Mouse (Mus musculus): ENCODE data around the gene Vti1a. TPM values are rescaled to one million over a fixed set of nuclear protein-coding genes. Genes with fewer than 3 reads are reported as not detected.

The Vti1a gene
- polyA plus RNA-seq, 1 experiment, result 22.6 TPM

DNA sequence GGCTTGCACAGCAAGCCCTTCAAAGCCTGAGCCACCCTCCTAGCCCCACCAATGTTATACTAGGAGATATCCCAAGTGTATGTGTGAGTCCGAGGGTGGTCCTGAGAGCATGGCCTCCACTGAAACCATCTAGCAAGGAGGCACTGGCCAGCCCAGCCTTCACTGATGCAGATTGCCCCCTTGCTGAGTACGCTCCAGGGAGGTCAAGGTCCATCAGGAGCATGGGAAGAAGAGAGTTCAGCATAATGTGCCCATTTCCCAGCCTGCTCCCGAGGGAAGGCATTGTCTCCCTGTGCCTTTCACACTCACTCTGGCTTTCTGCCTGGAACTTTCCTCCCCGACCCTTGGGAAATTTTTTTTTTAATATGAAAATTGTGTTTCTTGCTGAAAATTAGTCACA, 263.2 kb downstream of the Vti1a start:
- no peak overlapping the region for H3K27ac ChIP-seq (ENCODE audit: insufficient read depth, low read length)
- H3K4me3 ChIP-seq (ENCODE audit: insufficient read depth, low read length), result no peak overlapping the region
- H3K4me1 ChIP-seq (ENCODE audit: control insufficient read depth, insufficient read depth, low read length), result no peaks in the 10 kb centered on the region
- TF ChIP-seq POLR2A (IDR thresholded peaks at IDR 0.05; ENCODE audit: low read depth, low read length), result no peak
- no peak for TF ChIP-seq CTCF (IDR thresholded peaks at IDR 0.05; ENCODE audit: borderline replicate concordance, insufficient read depth, low read length)

DNA sequence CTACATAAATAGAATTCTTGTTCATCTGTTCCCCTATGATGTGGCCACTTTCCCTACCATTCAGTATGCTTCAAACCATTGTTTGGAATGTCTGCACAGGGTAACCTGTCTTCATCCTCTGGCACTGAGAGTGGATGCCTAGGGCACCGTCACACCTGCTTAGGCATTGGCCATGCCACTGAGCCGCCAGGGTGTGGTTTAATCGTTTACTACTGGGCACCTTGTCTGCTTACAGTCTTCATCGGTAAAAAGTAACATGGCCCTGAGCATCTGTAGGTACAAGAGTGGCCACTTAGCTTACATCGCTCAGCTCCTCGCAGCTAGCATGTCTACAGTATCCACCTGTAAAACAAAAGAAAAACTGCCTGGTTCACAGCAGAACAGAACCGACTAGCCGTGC, 264.1 kb downstream of the Vti1a start:
- H3K4me3 ChIP-seq (ENCODE audit: insufficient read depth, low read length), result no peak overlapping the region

DNA sequence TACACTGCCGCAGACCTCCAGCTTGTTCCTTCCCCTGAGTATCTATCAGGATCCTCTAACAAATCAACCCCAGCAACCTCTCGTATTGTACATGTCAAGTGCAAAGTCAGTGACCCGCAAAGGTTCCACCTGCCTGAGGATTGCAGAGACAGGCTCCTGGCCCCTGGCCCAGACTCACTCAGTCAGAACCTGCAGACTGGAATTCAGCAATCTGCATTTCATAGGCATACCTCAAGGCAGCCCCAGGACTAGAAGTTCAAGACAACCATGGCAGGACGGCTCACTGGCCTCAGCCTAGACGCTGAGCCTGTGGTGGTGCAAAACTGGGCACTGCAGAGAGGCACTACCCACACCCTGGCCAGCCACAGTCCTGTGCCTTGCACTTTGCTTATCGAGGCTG, 264.6 kb downstream of the Vti1a start:
- Histone ChIP-seq H3K27ac (ENCODE audit: insufficient read depth, low read length) (no peak overlapping the region), H3K4me3 (ENCODE audit: insufficient read depth, low read length) (no peak overlapping the region), H3K4me1 (ENCODE audit: control insufficient read depth, insufficient read depth, low read length) (no peaks in the 10 kb centered on the region)
- TF ChIP-seq POLR2A (IDR thresholded peaks at IDR 0.05; ENCODE audit: low read depth, low read length), result no peak
- TF ChIP-seq CTCF (IDR thresholded peaks at IDR 0.05; ENCODE audit: borderline replicate concordance, insufficient read depth, low read length), result no peak

More for the DNA sequence above, 264.1 kb downstream of the Vti1a start:
- H3K27ac ChIP-seq (ENCODE audit: insufficient read depth, low read length), result no peak overlapping the region
- no peak for TF ChIP-seq POLR2A (IDR thresholded peaks at IDR 0.05; ENCODE audit: low read depth, low read length)
- no peak for TF ChIP-seq CTCF (IDR thresholded peaks at IDR 0.05; ENCODE audit: borderline replicate concordance, insufficient read depth, low read length)
- no peaks in the 10 kb centered on the region for H3K4me1 ChIP-seq (ENCODE audit: control insufficient read depth, insufficient read depth, low read length)

DNA sequence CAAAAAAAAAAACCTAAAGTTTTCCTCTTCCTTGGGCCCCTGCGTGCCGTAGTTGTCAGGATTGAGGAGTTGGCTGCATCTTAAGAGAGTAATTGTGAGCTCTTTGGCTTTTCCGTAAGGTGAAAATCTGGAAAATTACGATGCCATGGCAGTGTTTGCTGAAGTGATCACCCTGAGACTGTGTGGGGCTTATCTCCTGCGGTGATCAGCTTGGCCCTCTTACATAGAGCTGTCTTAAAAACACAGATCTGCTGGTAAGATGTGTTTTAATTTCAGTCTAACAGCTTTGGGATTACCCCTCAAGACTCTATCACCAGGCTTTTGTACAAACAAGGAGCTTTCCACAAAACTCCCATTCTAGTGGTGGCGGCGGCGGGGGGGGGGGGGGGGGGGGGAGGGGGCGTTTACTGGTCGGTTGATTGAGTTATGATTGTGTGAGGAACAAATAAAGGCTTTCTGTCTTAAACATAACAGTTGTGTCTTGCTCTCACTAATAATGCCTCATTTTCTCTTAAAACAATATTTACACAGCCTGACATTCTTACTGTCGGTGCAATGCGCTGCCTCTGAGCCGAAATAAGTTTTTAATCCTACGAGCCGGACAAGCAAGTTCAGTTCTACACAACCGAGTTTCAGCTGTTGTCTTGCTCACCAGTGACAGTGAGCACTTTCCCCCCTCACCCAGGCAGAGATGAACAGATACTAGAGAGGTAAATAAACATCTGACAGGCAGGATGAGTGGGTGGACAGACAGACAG, 267.0 kb downstream of the Vti1a start:
- no peak overlapping the region for H3K4me3 ChIP-seq (ENCODE audit: insufficient read depth, low read length)

DNA sequence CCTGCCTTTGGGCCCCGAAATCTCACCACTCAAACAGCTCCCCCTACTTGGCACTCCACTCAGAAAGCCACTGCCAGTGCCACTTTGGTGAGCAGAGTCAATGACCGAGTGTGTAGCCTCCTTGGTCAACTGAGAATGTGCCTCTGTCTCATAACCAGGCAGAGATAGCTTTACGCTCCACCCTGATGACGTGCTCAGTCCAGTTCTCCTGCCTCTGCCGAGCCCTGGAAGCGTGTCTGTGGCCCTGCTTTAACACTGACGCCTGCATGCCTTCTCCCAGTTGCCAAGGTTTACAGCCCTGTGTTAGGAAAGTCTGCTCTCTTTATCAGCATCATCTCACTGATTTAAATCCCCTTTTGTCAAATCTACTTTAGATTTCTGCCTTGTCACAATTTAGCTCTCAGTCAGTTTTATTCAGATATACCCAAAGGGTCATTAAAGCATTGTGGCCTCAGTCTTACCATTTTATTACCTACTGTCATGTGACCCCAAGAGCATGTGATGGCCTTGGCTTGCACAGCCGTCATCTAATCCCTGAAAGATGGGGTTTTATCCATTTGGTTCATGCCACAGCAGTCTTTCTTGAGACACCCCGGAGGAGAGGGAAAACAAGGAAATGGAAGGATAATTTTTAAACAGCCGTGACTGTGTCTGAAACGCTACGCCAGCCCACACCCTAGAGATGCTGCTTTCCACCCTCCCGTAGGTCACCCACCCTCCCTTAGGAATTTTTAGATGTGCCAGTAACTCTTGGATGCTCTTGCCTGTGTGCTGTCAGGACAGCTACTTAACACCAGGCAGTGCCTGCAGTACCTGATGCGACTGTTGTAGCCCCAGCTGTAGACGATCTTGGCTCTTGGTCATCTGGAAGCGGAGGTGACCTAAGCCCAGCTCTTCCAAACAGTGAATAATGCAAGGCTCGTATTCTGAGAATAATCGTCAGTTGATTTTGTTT, 269.5 kb downstream of the Vti1a start:
- TF ChIP-seq POLR2A (IDR thresholded peaks at IDR 0.05; ENCODE audit: low read depth, low read length) (no peak), CTCF (IDR thresholded peaks at IDR 0.05; ENCODE audit: borderline replicate concordance, insufficient read depth, low read length) (no peak)
- Histone ChIP-seq H3K27ac (ENCODE audit: insufficient read depth, low read length) (no peak overlapping the region), H3K4me3 (ENCODE audit: insufficient read depth, low read length) (no peak overlapping the region), H3K4me1 (ENCODE audit: control insufficient read depth, insufficient read depth, low read length) (no peaks in the 10 kb centered on the region)

More for the DNA sequence above, 267.0 kb downstream of the Vti1a start:
- Histone ChIP-seq H3K27ac (ENCODE audit: insufficient read depth, low read length) (no peak overlapping the region), H3K4me1 (ENCODE audit: control insufficient read depth, insufficient read depth, low read length) (no peaks in the 10 kb centered on the region)
- TF ChIP-seq POLR2A (IDR thresholded peaks at IDR 0.05; ENCODE audit: low read depth, low read length) (no peak), CTCF (IDR thresholded peaks at IDR 0.05; ENCODE audit: borderline replicate concordance, insufficient read depth, low read length) (no peak)

DNA sequence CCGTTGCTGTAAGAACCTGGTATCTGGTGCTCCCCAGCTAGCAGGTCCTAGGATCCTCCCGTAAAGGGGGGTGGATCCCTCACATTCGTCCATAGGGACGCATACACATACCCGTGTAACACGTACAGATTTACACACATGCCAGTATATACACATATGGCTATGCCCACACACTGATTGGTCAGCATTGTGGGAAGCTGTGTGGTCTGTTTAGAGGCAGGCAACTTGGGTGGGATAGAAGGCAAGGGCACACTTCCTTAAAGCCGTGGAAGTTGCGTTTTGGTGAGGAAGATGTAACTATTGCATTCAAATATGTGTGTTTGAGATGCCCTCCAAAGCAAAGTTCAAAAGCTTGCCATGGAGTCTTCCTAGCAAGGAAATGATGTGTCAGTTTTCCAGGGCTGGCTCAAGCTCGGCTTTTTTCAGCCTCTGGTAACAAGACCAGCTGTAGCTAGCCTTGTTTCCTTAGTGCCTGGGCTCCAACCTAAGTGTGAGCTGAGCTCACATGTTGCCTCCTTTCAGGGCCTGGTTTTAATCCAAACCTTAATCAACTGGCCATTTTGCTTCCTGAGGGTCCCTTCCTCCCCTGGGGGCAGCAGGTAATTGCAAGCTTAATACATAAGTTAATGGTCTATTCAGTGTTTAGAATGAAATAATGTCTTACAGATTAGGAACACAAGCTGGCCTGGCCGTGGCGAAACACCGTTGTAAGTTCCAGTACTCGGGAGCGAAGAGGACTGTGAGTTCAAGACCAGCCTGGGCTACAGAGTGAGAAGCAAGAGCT, 271.7 kb downstream of the Vti1a start:
- no peak for TF ChIP-seq CTCF (IDR thresholded peaks at IDR 0.05; ENCODE audit: borderline replicate concordance, insufficient read depth, low read length)
- TF ChIP-seq POLR2A (IDR thresholded peaks at IDR 0.05; ENCODE audit: low read depth, low read length), result no peak
- no peak overlapping the region for H3K27ac ChIP-seq (ENCODE audit: insufficient read depth, low read length)
- no peak overlapping the region for H3K4me3 ChIP-seq (ENCODE audit: insufficient read depth, low read length)
- no peaks in the 10 kb centered on the region for H3K4me1 ChIP-seq (ENCODE audit: control insufficient read depth, insufficient read depth, low read length)

DNA sequence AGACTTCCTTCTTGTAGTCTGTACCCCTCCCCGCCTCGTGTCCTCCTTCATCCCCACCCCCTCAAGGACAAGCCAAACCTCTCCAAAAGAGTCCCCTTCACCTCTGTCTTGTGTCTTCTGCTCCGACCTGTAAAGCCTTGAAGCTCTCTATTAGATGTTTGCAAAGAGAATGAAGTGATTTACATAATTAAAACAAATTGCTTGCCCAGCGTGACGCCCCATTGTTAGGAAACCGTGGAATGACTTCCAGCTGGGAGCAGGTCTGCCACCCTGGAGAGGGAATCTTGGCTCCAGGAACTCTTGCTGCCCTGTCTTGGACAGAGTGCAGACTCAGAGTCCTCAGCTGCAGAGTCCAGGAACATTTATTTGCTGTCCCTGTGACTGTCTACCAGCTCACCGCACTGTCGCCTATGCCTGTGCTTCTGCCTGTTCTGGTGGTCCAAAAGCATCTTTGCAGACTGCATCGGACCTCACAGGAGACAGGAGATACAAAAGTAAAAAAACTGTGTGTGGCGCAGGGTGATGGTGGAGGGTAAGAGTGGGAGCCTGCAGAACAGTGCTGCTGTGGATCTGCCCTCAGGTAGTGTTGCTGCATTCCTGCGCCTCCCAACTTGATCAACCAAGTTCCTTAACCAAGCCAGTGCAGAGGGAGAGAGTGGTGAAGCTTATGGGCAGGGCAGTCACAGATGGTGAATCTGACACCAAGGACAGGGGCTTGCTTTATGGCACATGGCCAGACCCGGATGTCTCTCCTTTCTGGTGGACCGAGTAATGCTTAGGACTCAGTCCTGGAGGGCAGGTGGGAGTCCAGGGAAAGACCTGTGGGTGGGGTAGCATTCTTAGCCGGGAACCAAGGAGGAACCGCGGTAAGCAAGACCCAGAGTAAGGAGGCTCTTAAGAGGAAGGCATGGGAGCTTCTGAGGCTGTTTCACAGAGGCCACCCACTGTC, 273.1 kb downstream of the Vti1a start:
- TF ChIP-seq POLR2A (IDR thresholded peaks at IDR 0.05; ENCODE audit: low read depth, low read length) (no peak), CTCF (IDR thresholded peaks at IDR 0.05; ENCODE audit: borderline replicate concordance, insufficient read depth, low read length) (no peak)
- Histone ChIP-seq H3K4me3 (ENCODE audit: insufficient read depth, low read length) (no peak overlapping the region), H3K4me1 (ENCODE audit: control insufficient read depth, insufficient read depth, low read length) (0 out of 2 replicates have a peak, but pooled peaks cover 5% of the 10 kb centered on the region), H3K27ac (ENCODE audit: insufficient read depth, low read length) (no peak overlapping the region)

DNA sequence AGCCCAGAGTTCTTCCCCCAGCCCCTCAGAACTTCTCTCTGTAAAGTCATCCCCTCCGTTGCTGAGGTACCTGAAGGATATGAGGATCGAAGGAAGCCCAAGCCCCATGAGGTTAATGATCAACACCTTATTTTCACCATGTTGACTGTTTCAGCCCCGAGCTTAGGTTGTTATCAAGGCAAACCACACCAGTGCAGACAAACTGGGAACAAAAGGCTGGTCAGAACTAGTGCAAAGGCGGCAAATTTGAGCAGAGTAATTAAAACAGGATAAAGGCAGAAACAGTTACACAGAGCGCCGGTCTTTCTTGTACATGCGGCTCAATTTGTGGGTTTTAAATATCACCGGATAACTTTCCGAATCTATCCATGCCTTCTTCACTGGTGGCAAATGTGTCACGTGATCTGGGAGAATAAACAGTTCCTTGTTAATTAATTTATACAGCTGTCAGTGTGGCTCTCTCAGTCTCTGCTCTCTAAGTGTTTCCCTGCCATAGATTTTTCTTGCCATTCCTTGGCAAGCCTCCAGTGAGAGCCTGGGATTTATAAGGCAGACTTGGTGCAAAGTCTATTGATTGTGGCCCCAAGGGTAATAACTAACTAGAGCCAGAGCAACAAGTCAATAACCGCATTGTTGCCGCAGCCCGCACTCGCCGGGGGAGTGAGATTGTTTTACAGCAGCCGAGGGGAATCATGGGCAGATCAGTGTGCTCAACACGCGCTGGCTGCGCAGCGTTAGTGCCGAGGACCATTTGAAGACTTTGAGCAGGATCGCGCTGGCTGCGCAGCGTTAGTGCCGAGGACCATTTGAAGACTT, 277.0 kb downstream of the Vti1a start:
- TF ChIP-seq POLR2A (IDR thresholded peaks at IDR 0.05; ENCODE audit: low read depth, low read length), result no peak
- no peak for TF ChIP-seq CTCF (IDR thresholded peaks at IDR 0.05; ENCODE audit: borderline replicate concordance, insufficient read depth, low read length)
- Histone ChIP-seq H3K4me1 (ENCODE audit: control insufficient read depth, insufficient read depth, low read length) (peaks cover 5% of the 10 kb centered on the region; the same call in 1 of the 2 replicates), H3K4me3 (ENCODE audit: insufficient read depth, low read length) (no peak overlapping the region), H3K27ac (ENCODE audit: insufficient read depth, low read length) (peak overlapping the region; percentile 13)
